Mouse (Mus musculus) limb, embryonic 14.5 days (tissue): ENCODE results near the gene Emc8. TPM values are rescaled to one million over a fixed set of nuclear protein-coding genes. Genes with fewer than 3 reads are reported as not detected.

ENCODE experiments used
- ATAC-seq: fragments of 200-750 bp; cut with Nextera tagmentation; 2 replicates; pipeline ENCODE4 v1.8.0; 2017; ENCODE audit warnings: low read depth, moderate number of reproducible peaks, moderate TSS enrichment; ENCODE audit not compliant: low FRiP score
- DNase-seq: peaks from one replicate; pipeline ENCODE4 v3.0.0-alpha.2; 2015; ENCODE audit warnings: low spot score
- H3K27ac ChIP-seq: fragments of 300-500 bp; sonication (generic); replicated peaks from 2 replicates; pipeline ENCODE4 v1.5.1; 2014; ENCODE audit warnings: low read depth, mild to moderate bottlenecking, low read length, moderate library complexity, mixed read lengths
- H3K27me3 ChIP-seq: fragments of 300-500 bp; sonication (generic); 2 replicates; pipeline ENCODE4 v1.6.1; 2014; ENCODE audit warnings: low read length, mixed read lengths; ENCODE audit not compliant: control insufficient read depth, insufficient read depth
- H3K36me3 ChIP-seq: fragments of 300-500 bp; sonication (generic); 2 replicates; pipeline ENCODE4 v1.6.1; 2014; ENCODE audit warnings: mild to moderate bottlenecking, low read length, moderate library complexity, mixed read lengths; ENCODE audit not compliant: control insufficient read depth, insufficient read depth
- H3K4me1 ChIP-seq: fragments of 300-500 bp; sonication (generic); 2 replicates; pipeline ENCODE4 v1.6.1; 2014; ENCODE audit warnings: antibody characterized with exemption, low read length, mixed read lengths; ENCODE audit not compliant: control insufficient read depth, insufficient read depth
- H3K4me2 ChIP-seq: fragments of 300-500 bp; sonication (generic); replicated peaks from 2 replicates; pipeline ENCODE4 v1.6.1; 2014; ENCODE audit warnings: low read depth, mild to moderate bottlenecking, low read length, moderate library complexity; ENCODE audit not compliant: severe bottlenecking
- H3K4me3 ChIP-seq: fragments of 300-500 bp; sonication (generic); replicated peaks from 2 replicates; pipeline ENCODE4 v1.5.1; 2014; ENCODE audit warnings: low read length
- H3K9ac ChIP-seq: fragments of 300-500 bp; sonication (generic); 2 replicates; pipeline ENCODE4 v1.6.1; 2014; ENCODE audit warnings: mild to moderate bottlenecking, low read depth, low read length, moderate library complexity; ENCODE audit not compliant: severe bottlenecking
- H3K9me3 ChIP-seq: fragments of 300-500 bp; sonication (generic); 2 replicates; pipeline ENCODE4 v1.6.1; 2016; ENCODE audit warnings: low read length; ENCODE audit not compliant: control insufficient read depth
- POLR2A ChIP-seq: fragments of 200-500 bp; IDR thresholded peaks from 2 replicates; pipeline ENCODE4 v1.8.0; 2012; ENCODE audit warnings: inconsistent platforms, mild to moderate bottlenecking, moderate library complexity, borderline replicate concordance; ENCODE audit not compliant: insufficient read depth, insufficient read length; ENCODE audit errors: extremely low read depth
- WGBS: fragments of 180-500 bp; shearing (Covaris S2); extraction: QIAGEN DNeasy Blood & Tissue Kit; methylation state at CpG from one replicate; pipeline ENCODE4 v1.1.7; 2014; 5-methylcytosine and 5-hydroxymethylcytosine counted together
- polyA plus RNA-seq, 2 experiments: library from polyadenylated mRNA; depleted of rRNA in 1 of 2; stranded (reverse) in 1 of 2; unstranded in 1 of 2; fragments of >200 nt; fragmentation: Nextera tagmentation in 1 of 2; extraction: Ambion mirVana in 1 of 2; gene quantifications; 2 replicates each; pipeline versions ENCODE4 v1.2.1 to v1.2.3; 2012 to 2014

Emc8 gene
- polyA plus RNA-seq, 2 experiments, result 109 to 238 TPM

DNA sequence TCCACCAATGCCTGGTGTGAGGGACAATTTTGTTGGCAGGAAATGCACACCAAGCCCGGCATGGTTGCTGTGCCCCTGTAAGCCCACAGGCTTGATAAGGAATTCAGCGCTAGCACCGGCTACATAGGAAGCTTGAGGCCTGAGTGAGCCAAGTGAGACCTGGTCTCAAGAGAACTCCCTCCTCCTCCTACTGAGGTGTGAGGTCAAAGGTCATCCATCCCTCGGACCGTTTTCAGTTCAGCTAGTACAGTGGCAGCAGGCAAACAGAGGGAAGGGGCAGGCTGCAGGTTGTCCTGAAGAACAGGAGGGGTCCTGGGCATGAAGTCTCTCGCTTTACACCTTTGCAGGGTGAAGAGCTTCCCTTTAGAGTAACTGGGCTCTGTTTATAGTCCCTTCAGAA, 37.5 kb downstream of the Emc8 start:
- H3K4me2 ChIP-seq, result no peak overlapping the region
- H3K27me3 ChIP-seq, result 0 out of 2 replicates have a peak, but pooled peaks cover 13% of the 10 kb centered on the region
- no peak overlapping the region for H3K4me3 ChIP-seq
- H3K9ac ChIP-seq, result no peak overlapping the region
- 40% methylated on average over 6 of the region's 6 CpGs for WGBS
- H3K36me3 ChIP-seq, result no peaks in the 10 kb centered on the region
- DNase-seq, result no peak
- no peak for TF ChIP-seq POLR2A
- ATAC-seq, result no peak
- H3K9me3 ChIP-seq, result no peaks in the 10 kb centered on the region
- no peak overlapping the region for H3K27ac ChIP-seq
- H3K4me1 ChIP-seq, result peaks cover 13% of the 10 kb centered on the region

GRCm38 (mm10) chr8:120630031-120630430, 38.3 kb downstream of the Emc8 start:
- H3K9ac ChIP-seq, result no peak overlapping the region
- H3K36me3 ChIP-seq, result no peaks in the 10 kb centered on the region
- 58% methylated on average over 5 of the region's 5 CpGs for WGBS
- no peak for TF ChIP-seq POLR2A
- ATAC-seq (no peak), DNase-seq (no peak)
- H3K9me3 ChIP-seq, result no peaks in the 10 kb centered on the region
- no peak overlapping the region for H3K27ac ChIP-seq
- 0 out of 2 replicates have a peak, but pooled peaks cover 13% of the 10 kb centered on the region for H3K27me3 ChIP-seq
- H3K4me1 ChIP-seq, result peaks cover 13% of the 10 kb centered on the region
- no peak overlapping the region for H3K4me3 ChIP-seq
- H3K4me2 ChIP-seq, result no peak overlapping the region

GRCm38 (mm10) chr8:120627298-120627697, 41.1 kb downstream of the Emc8 start:
- Histone ChIP-seq H3K27ac (no peak overlapping the region), H3K9ac (no peak overlapping the region), H3K9me3 (no peaks in the 10 kb centered on the region), H3K4me3 (no peak overlapping the region), H3K36me3 (no peaks in the 10 kb centered on the region), H3K27me3 (no peaks in the 10 kb centered on the region), H3K4me2 (no peak overlapping the region), H3K4me1 (no peaks in the 10 kb centered on the region; the same call in 1 of the 2 replicates)
- TF ChIP-seq POLR2A, result no peak
- no peak for DNase-seq
- WGBS, result 84% methylated on average over 5 of the region's 5 CpGs
- no peak for ATAC-seq

DNA sequence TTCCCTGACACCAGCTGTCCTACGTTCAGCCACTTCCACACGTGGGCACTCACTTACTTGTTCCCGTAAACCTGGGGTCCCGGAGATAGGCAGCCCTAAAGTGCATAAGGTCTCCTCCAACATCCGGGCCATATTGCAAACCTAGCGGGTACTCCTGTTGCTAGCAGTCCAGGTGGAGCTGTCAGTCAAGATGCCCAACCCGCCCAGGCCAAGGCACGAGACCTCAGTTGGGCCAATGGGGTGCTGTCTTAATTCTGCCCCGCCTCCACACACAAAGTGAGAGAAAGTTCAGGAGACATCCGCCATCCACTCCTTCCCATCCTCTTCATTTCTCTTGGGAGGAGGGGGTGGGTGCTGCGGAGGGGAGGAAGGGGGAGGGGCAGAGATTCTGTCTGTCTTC, 41.9 kb downstream of the Emc8 start:
- ATAC-seq, result no peak
- H3K9ac ChIP-seq, result no peak overlapping the region
- H3K4me2 ChIP-seq, result no peak overlapping the region
- H3K9me3 ChIP-seq, result no peaks in the 10 kb centered on the region
- H3K27me3 ChIP-seq, result no peaks in the 10 kb centered on the region
- TF ChIP-seq POLR2A, result no peak
- no peak overlapping the region for H3K4me3 ChIP-seq
- no peak overlapping the region for H3K27ac ChIP-seq
- no peak for DNase-seq
- H3K4me1 ChIP-seq, result no peaks in the 10 kb centered on the region; the same call in 1 of the 2 replicates
- no peaks in the 10 kb centered on the region for H3K36me3 ChIP-seq
- WGBS, result 57% methylated on average over 11 of the region's 11 CpGs

DNA sequence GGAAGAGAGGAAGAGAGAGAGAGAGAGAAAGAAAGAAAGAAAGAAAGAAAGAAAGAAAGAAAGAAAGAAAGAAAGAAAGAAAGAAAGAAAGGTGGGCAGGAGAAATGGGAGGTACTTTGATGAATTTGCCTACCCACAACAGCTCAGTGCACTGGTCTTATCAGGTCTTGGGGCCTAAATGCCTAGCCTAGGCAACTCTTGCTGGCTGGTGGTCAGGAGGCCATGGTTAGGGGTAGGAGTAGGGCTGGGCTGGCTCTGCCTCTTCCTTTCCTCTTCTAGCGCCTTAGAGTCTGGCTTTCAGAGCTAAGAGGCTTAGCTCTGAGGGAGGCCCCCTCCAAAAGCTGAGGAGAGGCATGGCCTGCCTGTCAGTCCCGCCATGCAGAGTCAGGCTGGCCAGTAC, 44.8 kb downstream of the Emc8 start:
- no peak overlapping the region for H3K4me3 ChIP-seq
- H3K9ac ChIP-seq, result no peak overlapping the region
- H3K9me3 ChIP-seq, result no peaks in the 10 kb centered on the region
- ATAC-seq, result no peak
- no peak for TF ChIP-seq POLR2A
- DNase-seq, result no peak
- H3K27ac ChIP-seq, result no peak overlapping the region
- no peaks in the 10 kb centered on the region for H3K36me3 ChIP-seq
- H3K4me2 ChIP-seq, result no peak overlapping the region
- H3K4me1 ChIP-seq, result no peaks in the 10 kb centered on the region
- H3K27me3 ChIP-seq, result no peaks in the 10 kb centered on the region
- 48% methylated on average over 2 of the region's 2 CpGs for WGBS

DNA sequence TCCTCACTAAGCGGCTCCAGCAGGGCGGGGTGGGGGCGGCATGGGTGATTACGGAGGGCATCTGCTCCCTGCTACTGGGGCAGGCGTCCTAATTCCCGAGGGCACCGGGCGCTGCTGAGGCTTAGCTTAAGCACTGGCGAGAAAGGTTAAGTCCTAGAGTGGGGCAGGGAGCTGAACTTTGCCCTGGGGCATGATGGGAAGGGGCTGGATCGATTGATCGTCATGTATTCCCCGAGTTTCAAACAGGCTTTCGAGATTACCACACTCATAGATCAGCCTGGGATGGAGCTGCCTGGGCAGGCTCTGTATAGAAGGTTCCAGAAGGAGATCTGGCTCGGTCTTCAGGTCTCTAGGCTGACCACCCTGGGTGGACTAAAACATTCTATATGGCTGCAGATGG, 46.2 kb downstream of the Emc8 start:
- ATAC-seq (no peak), DNase-seq (no peak)
- Histone ChIP-seq H3K27ac (no peak overlapping the region), H3K4me2 (no peak overlapping the region), H3K36me3 (no peaks in the 10 kb centered on the region), H3K27me3 (no peaks in the 10 kb centered on the region), H3K9me3 (no peaks in the 10 kb centered on the region), H3K9ac (no peak overlapping the region), H3K4me3 (no peak overlapping the region), H3K4me1 (no peaks in the 10 kb centered on the region)
- WGBS, result 70% methylated on average over 14 of the region's 14 CpGs
- no peak for TF ChIP-seq POLR2A
